Mouse (Mus musculus): ENCODE measurements around the gene Cckbr.

GRCm38 (mm10) chr7:105501984-105502383 is 76.5 kb downstream of the Cckbr start:
- TF ChIP-seq CTCF (IDR thresholded peaks at IDR 0.05; ENCODE audit: low read depth) (no peak), EP300 (optimal IDR thresholded peaks at IDR 0.05) (no peak)

All from stomach, postnatal 0 days (tissue).